Mouse (Mus musculus): ENCODE measurements around the gene Mllt3. TPM values are rescaled to one million over a fixed set of nuclear protein-coding genes. Genes with fewer than 3 reads are reported as not detected.

Mllt3 gene
- total and polyA plus RNA-seq, 2 experiments from 2014 or later, result 22.7 to 62.9 TPM

- H3K36me3 ChIP-seq (ENCODE audit: insufficient read depth, low read length), result no peaks in the 10 kb centered on the region
- no peaks in the 10 kb centered on the region for H3K27me3 ChIP-seq (ENCODE audit: insufficient read depth, low read length)
- peak; percentile 65 for DNase-seq (ENCODE audit: low spot score)
- no peak overlapping the region for H3K9ac ChIP-seq (replicated peaks; ENCODE audit: low read length)
- no peaks in the 10 kb centered on the region for H3K4me1 ChIP-seq (ENCODE audit: insufficient read depth, low read length)
- TF ChIP-seq CTCF (IDR thresholded peaks at IDR 0.05; ENCODE audit: low read depth), result no peak
- H3K4me3 ChIP-seq (ENCODE audit: low read length), result no peak overlapping the region
- WGBS, result 34% methylated on average over 4 of the region's 4 CpGs
- ATAC-seq, result peak; percentile 91
- no peak overlapping the region for H3K4me2 ChIP-seq (ENCODE audit: low read depth, low read length)
- H3K9me3 ChIP-seq (ENCODE audit: low read length), result no peaks in the 10 kb centered on the region
- no peak overlapping the region for H3K27ac ChIP-seq
Observed at GRCm38 (mm10) chr4:87749532-87750234, 283.5 kb downstream of the Mllt3 start.

GRCm38 (mm10) chr4:87745016-87745645 lies 288.0 kb downstream of the Mllt3 start:
- Histone ChIP-seq H3K4me3 (ENCODE audit: low read length) (no peak overlapping the region), H3K4me1 (ENCODE audit: insufficient read depth, low read length) (no peaks in the 10 kb centered on the region), H3K4me2 (ENCODE audit: low read depth, low read length) (no peak overlapping the region), H3K36me3 (ENCODE audit: insufficient read depth, low read length) (no peaks in the 10 kb centered on the region), H3K9ac (replicated peaks; ENCODE audit: low read length) (no peak overlapping the region), H3K27me3 (ENCODE audit: insufficient read depth, low read length) (no peaks in the 10 kb centered on the region), H3K9me3 (ENCODE audit: low read length) (no peaks in the 10 kb centered on the region), H3K27ac (no peak overlapping the region)
- DNase-seq (ENCODE audit: low spot score) (no peak), ATAC-seq (no peak)
- TF ChIP-seq CTCF (IDR thresholded peaks at IDR 0.05; ENCODE audit: low read depth), result no peak
- WGBS, result 82% methylated on average over 3 of the region's 3 CpGs

GRCm38 (mm10) chr4:87739524-87740128 lies 293.5 kb downstream of the Mllt3 start:
- peak; percentile 45 for DNase-seq (ENCODE audit: low spot score)
- WGBS, result 47% methylated on average over 7 of the region's 7 CpGs

GRCm38 (mm10) chr4:87739104-87739503 lies 294.1 kb downstream of the Mllt3 start:
- Histone ChIP-seq H3K4me2 (ENCODE audit: low read depth, low read length) (no peak overlapping the region), H3K9ac (replicated peaks; ENCODE audit: low read length) (no peak overlapping the region), H3K9me3 (ENCODE audit: low read length) (no peaks in the 10 kb centered on the region), H3K36me3 (ENCODE audit: insufficient read depth, low read length) (no peaks in the 10 kb centered on the region), H3K4me3 (ENCODE audit: low read length) (no peak overlapping the region), H3K27me3 (ENCODE audit: insufficient read depth, low read length) (no peaks in the 10 kb centered on the region), H3K27ac (no peak overlapping the region), H3K4me1 (ENCODE audit: insufficient read depth, low read length) (no peaks in the 10 kb centered on the region)
- DNase-seq (ENCODE audit: low spot score) (no peak), ATAC-seq (no peak)
- 76% methylated on average over 2 of the region's 2 CpGs for WGBS
- no peak for TF ChIP-seq CTCF (IDR thresholded peaks at IDR 0.05; ENCODE audit: low read depth)

More at GRCm38 (mm10) chr4:87739524-87740128, 293.5 kb downstream of the Mllt3 start:
- peak overlapping the region; percentile 26; the same call in 1 of the 2 replicates for H3K27ac ChIP-seq
- H3K9ac ChIP-seq (replicated peaks; ENCODE audit: low read length), result no peak overlapping the region
- H3K27me3 ChIP-seq (ENCODE audit: insufficient read depth, low read length), result no peaks in the 10 kb centered on the region
- ATAC-seq, result peak; percentile 38; the same call in 1 of the 2 replicates
- TF ChIP-seq CTCF (IDR thresholded peaks at IDR 0.05; ENCODE audit: low read depth), result no peak
- H3K4me3 ChIP-seq (ENCODE audit: low read length), result no peak overlapping the region
- H3K36me3 ChIP-seq (ENCODE audit: insufficient read depth, low read length), result no peaks in the 10 kb centered on the region
- no peaks in the 10 kb centered on the region for H3K4me1 ChIP-seq (ENCODE audit: insufficient read depth, low read length)
- H3K4me2 ChIP-seq (ENCODE audit: low read depth, low read length), result no peak overlapping the region
- no peaks in the 10 kb centered on the region for H3K9me3 ChIP-seq (ENCODE audit: low read length)

- H3K4me2 ChIP-seq (ENCODE audit: low read depth, low read length), result no peak overlapping the region
- H3K9ac ChIP-seq (replicated peaks; ENCODE audit: low read length), result no peak overlapping the region
- H3K27ac ChIP-seq, result no peak overlapping the region
- no peak overlapping the region for H3K4me3 ChIP-seq (ENCODE audit: low read length)
- H3K36me3 ChIP-seq (ENCODE audit: insufficient read depth, low read length), result no peaks in the 10 kb centered on the region
- H3K27me3 ChIP-seq (ENCODE audit: insufficient read depth, low read length), result no peaks in the 10 kb centered on the region
- ATAC-seq (no peak), DNase-seq (ENCODE audit: low spot score) (no peak)
- no peak for TF ChIP-seq CTCF (IDR thresholded peaks at IDR 0.05; ENCODE audit: low read depth)
- no peaks in the 10 kb centered on the region for H3K4me1 ChIP-seq (ENCODE audit: insufficient read depth, low read length)
- 70% methylated on average over 6 of the region's 6 CpGs for WGBS
- H3K9me3 ChIP-seq (ENCODE audit: low read length), result no peaks in the 10 kb centered on the region
Observed at GRCm38 (mm10) chr4:87737201-87737806, 295.9 kb downstream of the Mllt3 start.

- Histone ChIP-seq H3K27me3 (ENCODE audit: insufficient read depth, low read length) (no peaks in the 10 kb centered on the region), H3K4me1 (ENCODE audit: insufficient read depth, low read length) (no peaks in the 10 kb centered on the region), H3K4me3 (ENCODE audit: low read length) (no peak overlapping the region), H3K27ac (no peak overlapping the region), H3K9ac (replicated peaks; ENCODE audit: low read length) (no peak overlapping the region), H3K4me2 (ENCODE audit: low read depth, low read length) (no peak overlapping the region), H3K9me3 (ENCODE audit: low read length) (no peaks in the 10 kb centered on the region), H3K36me3 (ENCODE audit: insufficient read depth, low read length) (no peaks in the 10 kb centered on the region)
- TF ChIP-seq CTCF (IDR thresholded peaks at IDR 0.05; ENCODE audit: low read depth), result no peak
- 59% methylated on average over 3 of the region's 3 CpGs for WGBS
- DNase-seq (ENCODE audit: low spot score), result no peak
- no peak for ATAC-seq
Observed at GRCm38 (mm10) chr4:87736779-87737178, 296.4 kb downstream of the Mllt3 start.
